Mouse (Mus musculus) bone marrow, adult 2 months (tissue): ENCODE measurements at regions not wholly inside any gene's neighbourhood (a gene's known extent, or its start where the extent isn't known, plus 50 kb on each side); places are given as distances from the start of the nearest gene placed in this dataset.

Experiments used
- CTCF ChIP-seq: fragments of 200-500 bp; IDR thresholded peaks from 2 replicates; pipeline ENCODE4 v1.5.1; 2011; ENCODE audit warnings: low read length, control low read depth; ENCODE audit not compliant: control insufficient read depth, insufficient read depth
- POLR2A ChIP-seq: fragments of 200-500 bp; IDR thresholded peaks from 2 replicates; pipeline ENCODE4 v1.6.1; 2011; ENCODE audit warnings: low read depth, mild to moderate bottlenecking, control low read depth, low read length, borderline replicate concordance; ENCODE audit not compliant: control insufficient read depth

DNA sequence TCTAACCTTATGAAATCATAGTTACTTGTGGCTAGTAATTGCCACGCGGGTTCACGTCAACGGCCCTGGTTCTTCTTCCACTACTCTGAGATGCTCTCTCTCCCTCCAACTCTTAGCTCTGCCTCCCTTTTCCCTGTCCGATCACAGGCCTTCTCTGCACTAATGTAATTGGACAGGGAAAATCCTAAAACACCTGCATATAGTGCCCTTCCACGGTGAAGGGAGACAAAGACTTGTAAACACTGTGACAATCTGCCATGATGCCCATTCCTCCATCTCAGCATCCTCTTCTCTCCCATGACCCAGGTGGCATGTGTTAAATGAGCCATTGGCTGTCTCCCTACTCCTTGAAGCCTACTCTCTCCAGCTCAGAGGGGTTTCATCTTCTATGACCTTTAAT lies 74.9 kb downstream of the Vcpkmt start:
- no peak for TF ChIP-seq CTCF
- no peak for TF ChIP-seq POLR2A
